Mouse (Mus musculus) small intestine, adult 2 months (tissue): ENCODE measurements at regions not wholly inside any gene's neighbourhood (a gene's known extent, or its start where the extent isn't known, plus 50 kb on each side); places are given as distances from the start of the nearest gene placed in this dataset.

ENCODE experiments used
- CTCF ChIP-seq: fragments of 200-500 bp; IDR thresholded peaks from 2 replicates; pipeline ENCODE4 v1.5.1; 2012; ENCODE audit warnings: low read depth, mild to moderate bottlenecking, control low read depth, inconsistent platforms, low read length, moderate library complexity, mixed read lengths; ENCODE audit not compliant: insufficient replicate concordance, insufficient read length; ENCODE audit errors: extremely low read depth
- POLR2A ChIP-seq: fragments of 200-500 bp; IDR thresholded peaks from 2 replicates; pipeline ENCODE4 v1.6.1; 2012; ENCODE audit warnings: low read depth, mild to moderate bottlenecking, control low read depth, inconsistent platforms, low read length, moderate library complexity

- no peak for TF ChIP-seq CTCF
- no peak for TF ChIP-seq POLR2A
These were observed 308.8 kb upstream of the Klf3 start for GRCm38 (mm10) chr5:64494429-64494828.
